Mouse (Mus musculus) G1E (cell line): Measurements from ENCODE around the gene Abraxas2. TPM values are rescaled to one million over a fixed set of nuclear protein-coding genes. Genes with fewer than 3 reads are reported as not detected.

Source experiments
- ATAC-seq: 2 replicates; pipeline ENCODE4 v1.8.0; 2016; ENCODE audit warnings: mild to moderate bottlenecking; ENCODE audit not compliant: insufficient number of reproducible peaks, poor library complexity, low FRiP score, severe bottlenecking; ENCODE audit errors: extremely low read depth
- DNase-seq: peaks from one replicate; pipeline ENCODE4 v3.0.0; 2012; ENCODE audit warnings: low spot score
- H3K27me3 ChIP-seq: 2 replicates; pipeline ENCODE4 v1.6.1; 2012; ENCODE audit warnings: mild to moderate bottlenecking, low read length, inconsistent platforms; ENCODE audit not compliant: insufficient read depth
- H3K36me3 ChIP-seq: replicated peaks from 2 replicates; pipeline ENCODE3; 2012; ENCODE audit warnings: mild to moderate bottlenecking, inconsistent platforms
- H3K4me1 ChIP-seq: 2 replicates; pipeline ENCODE4 v1.6.1; 2012; ENCODE audit warnings: low read depth, low read length, inconsistent platforms, mixed read lengths; ENCODE audit not compliant: insufficient read depth
- H3K4me3 ChIP-seq: 2 replicates; pipeline ENCODE4 v1.5.1; 2012; ENCODE audit warnings: low read depth, mild to moderate bottlenecking, inconsistent platforms, low read length, moderate library complexity, mixed read lengths
- H3K9me3 ChIP-seq: replicated peaks from 2 replicates; pipeline ENCODE4 v1.6.1; 2012; ENCODE audit warnings: inconsistent platforms
- CTCF ChIP-seq: IDR thresholded peaks from 2 replicates; pipeline ENCODE4 v1.5.1; 2012; ENCODE audit warnings: low read depth, low read length, inconsistent platforms, mixed read lengths
- GATA1 ChIP-seq: IDR thresholded peaks from 2 replicates; pipeline ENCODE4 v1.6.1; 2012; ENCODE audit warnings: borderline replicate concordance, low read length, inconsistent platforms, mixed read lengths
- GATA2 ChIP-seq: IDR thresholded peaks from 2 replicates; pipeline ENCODE4 v1.6.1; 2012; ENCODE audit warnings: low read depth, low read length, inconsistent platforms, borderline replicate concordance
- POLR2AphosphoS5 ChIP-seq: IDR thresholded peaks from 2 replicates; pipeline ENCODE4 v1.6.1; 2012; ENCODE audit warnings: low read depth, low read length, inconsistent platforms; ENCODE audit not compliant: insufficient replicate concordance
- TAL1 ChIP-seq: conservative IDR thresholded peaks from 2 replicates; pipeline ENCODE4 v1.6.1; 2012; ENCODE audit warnings: low read depth, low read length, inconsistent platforms, mixed read lengths
- polyA plus RNA-seq: library from polyadenylated mRNA; stranded (reverse); fragments of >175 nt; gene quantifications from 2 replicates; pipeline ENCODE4 v1.2.3, GENCODE M21; 2012
- total RNA-seq, 2 experiments: library from RNA; stranded (forward) in 1 of 2; stranded (reverse) in 1 of 2; fragments of 200-1000 nt in 1 of 2; fragments of >200 nt in 1 of 2; fragmentation: Nextera tagmentation in 1 of 2; gene quantifications; 2 replicates each; pipeline ENCODE4 v1.2.3; 2014 to 2017

The Abraxas2 gene
- total and polyA plus RNA-seq, 3 experiments = 4.7 to 69.5 (median 49.9) TPM

GRCm38 (mm10) chr7:132843152-132843551 is 15.9 kb upstream of the Abraxas2 start:
- ATAC-seq (no peak), DNase-seq (no peak)
- Histone ChIP-seq H3K4me1 (peaks cover 8% of the 10 kb centered on the region), H3K9me3 (no peaks in the 10 kb centered on the region), H3K27me3 (no peaks in the 10 kb centered on the region), H3K36me3 (peaks cover 59% of the 10 kb centered on the region), H3K4me3 (no peak overlapping the region)
- TF ChIP-seq GATA1 (no peak), POLR2AphosphoS5 (no peak), GATA2 (no peak), TAL1 (no peak), CTCF (no peak)

- ATAC-seq (peak; percentile 93), DNase-seq (peak; percentile 76)
- TF ChIP-seq POLR2AphosphoS5 (0 out of 2 replicates have a peak, but pooled peaks have one; percentile 50), GATA1 (no peak)
These were observed 6.7 kb upstream of the Abraxas2 start, which contains the start of gene Eef1akmt2 for GRCm38 (mm10) chr7:132852173-132852844. Gene Eef1akmt2 (minus strand): TSS chr7:132852673.

GRCm38 (mm10) chr7:132853361-132853760 is 5.7 kb upstream of the Abraxas2 start:
- no peaks in the 10 kb centered on the region for H3K9me3 ChIP-seq
- TF ChIP-seq GATA2 = no peak
- no peak for TF ChIP-seq CTCF
- TF ChIP-seq GATA1 = no peak
- no peak for TF ChIP-seq TAL1
- no peak for TF ChIP-seq POLR2AphosphoS5
- H3K36me3 ChIP-seq = peaks cover 21% of the 10 kb centered on the region
- no peak for DNase-seq
- no peaks in the 10 kb centered on the region for H3K27me3 ChIP-seq
- no peak for ATAC-seq
- no peak overlapping the region for H3K4me3 ChIP-seq
- H3K4me1 ChIP-seq = peaks cover 21% of the 10 kb centered on the region

More at GRCm38 (mm10) chr7:132852173-132852844, 6.7 kb upstream of the Abraxas2 start, which contains the start of gene Eef1akmt2:
- Histone ChIP-seq H3K4me3 (peak within 1 kb of the TSS; percentile 91), H3K9me3 (no peaks in the 10 kb centered on the region), H3K27me3 (no peaks in the 10 kb centered on the region), H3K36me3 (peaks cover 31% of the 10 kb centered on the region), H3K4me1 (peaks cover 21% of the 10 kb centered on the region)

- H3K27me3 ChIP-seq = no peaks in the 10 kb centered on the region
- TF ChIP-seq POLR2AphosphoS5 (no peak), GATA2 (no peak), TAL1 (no peak), CTCF (no peak), GATA1 (no peak)
- DNase-seq (no peak), ATAC-seq (no peak)
- H3K36me3 ChIP-seq = peaks cover 15% of the 10 kb centered on the region
- no peak overlapping the region for H3K4me3 ChIP-seq
- H3K9me3 ChIP-seq = no peaks in the 10 kb centered on the region
- H3K4me1 ChIP-seq = peaks cover 26% of the 10 kb centered on the region
These were observed 5.1 kb upstream of the Abraxas2 start for GRCm38 (mm10) chr7:132853946-132854345.

- H3K4me3 ChIP-seq = no peak overlapping the region
- TF ChIP-seq POLR2AphosphoS5 = no peak
- no peak for TF ChIP-seq TAL1
- no peak for TF ChIP-seq GATA1
- no peak for TF ChIP-seq CTCF
- no peak for TF ChIP-seq GATA2
- ATAC-seq = no peak
- no peaks in the 10 kb centered on the region for H3K27me3 ChIP-seq
- no peaks in the 10 kb centered on the region for H3K36me3 ChIP-seq
- DNase-seq = no peak
- H3K9me3 ChIP-seq = no peaks in the 10 kb centered on the region
- H3K4me1 ChIP-seq = peaks cover 31% of the 10 kb centered on the region
These were observed 2.9 kb upstream of the Abraxas2 start for GRCm38 (mm10) chr7:132856083-132856482.

GRCm38 (mm10) chr7:132858043-132858608 is 899 bp upstream of the Abraxas2 start:
- DNase-seq = no peak
- no peaks in the 10 kb centered on the region for H3K9me3 ChIP-seq
- peaks cover 31% of the 10 kb centered on the region for H3K4me1 ChIP-seq
- no peaks in the 10 kb centered on the region for H3K27me3 ChIP-seq
- no peak overlapping the region for H3K4me3 ChIP-seq
- peaks cover 13% of the 10 kb centered on the region for H3K36me3 ChIP-seq
- TF ChIP-seq TAL1 (no peak), GATA2 (no peak), GATA1 (no peak), CTCF (no peak), POLR2AphosphoS5 (no peak)
- no peak for ATAC-seq
